Mouse (Mus musculus): Measurements from ENCODE around the gene Gm20388.

GRCm38 (mm10) chr8:121628681-121629080 lies 1718.0 kb downstream of the Gm20388 start:
- TF ChIP-seq CTCF (IDR thresholded peaks at IDR 0.05; ENCODE audit: low read depth, low read length): no peak
- TF ChIP-seq EP300 (IDR thresholded peaks at IDR 0.05; ENCODE audit: insufficient read depth, low read depth, low read length): no peak

Data from ES-Bruce4 (cell line).